Mouse (Mus musculus): ENCODE data around the gene Mtfmt. TPM values are rescaled to one million over a fixed set of nuclear protein-coding genes. Genes with fewer than 3 reads are reported as not detected.

Gene Mtfmt
- polyA plus RNA-seq, 1 experiment from 2014 or later, result 14.6 TPM

DNA sequence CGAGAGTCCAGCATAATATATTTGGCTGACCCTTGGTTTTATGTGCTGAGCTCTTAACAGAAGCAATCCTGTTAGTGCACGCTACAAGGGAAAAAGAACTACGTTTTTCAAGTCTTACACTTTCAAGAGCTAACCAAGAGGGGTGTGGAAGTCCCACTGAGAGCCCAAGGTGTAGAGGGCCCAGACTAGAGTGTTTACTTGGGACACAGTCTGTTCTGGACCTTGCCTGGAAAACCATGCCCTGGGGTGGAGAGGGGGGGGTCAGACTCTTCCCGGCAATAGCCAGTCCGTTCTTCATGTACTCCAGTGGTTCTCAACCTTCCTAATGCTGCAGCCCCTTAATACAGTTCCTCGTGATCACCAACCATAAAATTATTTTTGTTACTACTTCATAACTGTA, 35.6 kb upstream of the Mtfmt start:
- H3K4me1 ChIP-seq (ENCODE audit: control insufficient read depth, insufficient read depth, low read length), result 0 out of 2 replicates have a peak, but pooled peaks cover 4% of the 10 kb centered on the region
- no peak for DNase-seq (ENCODE audit: low spot score)
- H3K9ac ChIP-seq (ENCODE audit: low read depth, low read length), result no peak overlapping the region
- no peak overlapping the region for H3K4me2 ChIP-seq (ENCODE audit: low read depth, low read length)
- no peak overlapping the region for H3K27ac ChIP-seq (replicated peaks; ENCODE audit: low read depth, low read length)
- no peak overlapping the region for H3K4me3 ChIP-seq (ENCODE audit: low read depth, low read length)
- H3K9me3 ChIP-seq (ENCODE audit: control insufficient read depth, low read length), result no peaks in the 10 kb centered on the region
- no peaks in the 10 kb centered on the region for H3K36me3 ChIP-seq (ENCODE audit: control insufficient read depth, insufficient read depth, low read length)
- no peak for ATAC-seq (ENCODE audit: low read depth)
- H3K27me3 ChIP-seq (replicated peaks; ENCODE audit: control insufficient read depth, insufficient read depth, low read length), result no peaks in the 10 kb centered on the region
- WGBS, result 90% methylated on average over 6 of the region's 6 CpGs

DNA sequence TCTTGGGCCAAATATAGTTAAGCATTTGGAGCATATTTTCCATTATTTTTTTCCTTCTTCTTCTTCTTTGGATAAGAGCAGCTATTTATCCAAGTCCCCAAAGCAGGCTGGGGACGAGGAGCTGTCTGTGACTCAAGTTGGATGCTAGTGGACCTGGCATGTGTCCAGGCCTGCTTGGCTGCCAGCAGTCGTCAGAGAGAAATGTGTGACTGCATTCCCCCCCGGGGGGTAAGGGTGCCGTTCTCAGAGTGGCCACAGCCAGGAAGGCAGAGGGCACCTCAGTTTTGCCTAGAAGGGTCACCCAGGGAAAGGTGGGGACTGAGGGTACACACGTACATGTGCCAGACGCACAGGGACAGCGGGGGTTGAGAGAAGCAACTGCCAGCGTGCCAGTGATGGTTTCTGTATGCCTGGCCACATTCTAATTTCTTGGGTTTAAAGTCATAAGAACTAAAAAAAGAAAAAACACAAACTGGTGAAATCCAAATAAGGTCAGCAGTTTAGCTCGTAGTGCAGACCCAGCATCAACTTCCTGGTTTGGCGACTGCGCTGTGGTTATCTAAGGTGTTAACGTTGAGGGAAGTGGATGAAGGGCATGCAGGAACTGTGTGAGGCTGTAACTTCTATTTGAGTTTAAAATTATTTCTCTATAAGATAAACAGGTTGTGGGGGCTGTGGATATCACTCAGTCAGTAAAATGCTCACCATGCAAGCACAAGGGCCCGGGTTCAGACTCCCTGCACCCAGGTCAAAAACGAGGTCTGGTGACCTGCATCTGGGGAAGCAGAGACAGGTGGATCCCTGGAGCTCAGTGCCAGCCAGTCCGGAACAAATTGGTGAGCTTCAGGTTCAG, 31.0 kb upstream of the Mtfmt start:
- H3K9ac ChIP-seq (ENCODE audit: low read depth, low read length), result no peak overlapping the region
- H3K4me1 ChIP-seq (ENCODE audit: control insufficient read depth, insufficient read depth, low read length), result no peaks in the 10 kb centered on the region
- H3K9me3 ChIP-seq (ENCODE audit: control insufficient read depth, low read length), result no peaks in the 10 kb centered on the region
- no peak overlapping the region for H3K4me3 ChIP-seq (ENCODE audit: low read depth, low read length)
- ATAC-seq (ENCODE audit: low read depth), result no peak
- WGBS, result 67% methylated on average over 15 of the region's 15 CpGs
- no peaks in the 10 kb centered on the region for H3K36me3 ChIP-seq (ENCODE audit: control insufficient read depth, insufficient read depth, low read length)
- H3K27me3 ChIP-seq (replicated peaks; ENCODE audit: control insufficient read depth, insufficient read depth, low read length), result no peaks in the 10 kb centered on the region
- H3K4me2 ChIP-seq (ENCODE audit: low read depth, low read length), result no peak overlapping the region
- no peak overlapping the region for H3K27ac ChIP-seq (replicated peaks; ENCODE audit: low read depth, low read length)
- peak; percentile 44 for DNase-seq (ENCODE audit: low spot score)

DNA sequence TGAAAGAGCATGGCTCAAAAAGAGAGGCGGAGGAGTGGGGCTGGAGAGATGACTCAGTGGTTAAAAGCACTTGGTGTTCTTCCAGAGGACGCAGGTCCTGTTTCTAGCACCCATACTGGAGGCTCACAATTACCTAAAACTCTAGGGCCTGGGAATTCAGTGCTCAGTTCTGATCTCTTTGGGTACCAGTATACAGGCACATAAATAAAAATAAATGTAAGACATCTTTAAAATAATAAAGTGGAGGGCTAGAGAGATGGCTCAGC, 30.5 kb upstream of the Mtfmt start:
- H3K27ac ChIP-seq (replicated peaks; ENCODE audit: low read depth, low read length), result no peak overlapping the region
- no peaks in the 10 kb centered on the region for H3K9me3 ChIP-seq (ENCODE audit: control insufficient read depth, low read length)
- H3K4me2 ChIP-seq (ENCODE audit: low read depth, low read length), result no peak overlapping the region
- no peak for ATAC-seq (ENCODE audit: low read depth)
- H3K4me3 ChIP-seq (ENCODE audit: low read depth, low read length), result no peak overlapping the region
- no peaks in the 10 kb centered on the region for H3K36me3 ChIP-seq (ENCODE audit: control insufficient read depth, insufficient read depth, low read length)
- no peaks in the 10 kb centered on the region for H3K27me3 ChIP-seq (replicated peaks; ENCODE audit: control insufficient read depth, insufficient read depth, low read length)
- no peaks in the 10 kb centered on the region for H3K4me1 ChIP-seq (ENCODE audit: control insufficient read depth, insufficient read depth, low read length)
- 80% methylated on average over 2 of the region's 2 CpGs for WGBS
- no peak overlapping the region for H3K9ac ChIP-seq (ENCODE audit: low read depth, low read length)
- no peak for DNase-seq (ENCODE audit: low spot score)

DNA sequence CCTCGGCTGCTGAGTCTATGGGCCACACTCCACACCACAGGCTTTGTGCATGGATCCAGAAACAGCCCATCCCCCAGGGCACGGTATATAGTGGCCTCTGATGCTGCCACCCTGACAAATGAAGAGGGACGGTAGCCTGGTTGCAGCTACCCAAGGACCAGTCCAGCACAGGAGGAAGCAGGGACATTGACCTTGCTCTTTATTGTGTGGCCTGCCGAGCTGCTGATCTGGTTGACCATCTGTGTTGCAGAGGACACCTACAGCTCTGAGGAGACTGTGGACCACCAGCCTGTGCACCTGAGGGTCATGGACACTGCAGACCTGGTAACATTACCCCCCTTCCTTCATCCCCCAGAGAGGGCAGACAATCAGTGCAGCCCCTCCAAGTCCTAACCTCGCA, 28.3 kb upstream of the Mtfmt start:
- WGBS, result 72% methylated on average over 5 of the region's 5 CpGs
- ATAC-seq (ENCODE audit: low read depth) (no peak), DNase-seq (ENCODE audit: low spot score) (no peak)
- H3K36me3 ChIP-seq (ENCODE audit: control insufficient read depth, insufficient read depth, low read length), result no peaks in the 10 kb centered on the region
- H3K4me1 ChIP-seq (ENCODE audit: control insufficient read depth, insufficient read depth, low read length), result no peaks in the 10 kb centered on the region
- H3K27me3 ChIP-seq (replicated peaks; ENCODE audit: control insufficient read depth, insufficient read depth, low read length), result no peaks in the 10 kb centered on the region
- H3K9me3 ChIP-seq (ENCODE audit: control insufficient read depth, low read length), result no peaks in the 10 kb centered on the region
- no peak overlapping the region for H3K4me2 ChIP-seq (ENCODE audit: low read depth, low read length)
- H3K4me3 ChIP-seq (ENCODE audit: low read depth, low read length), result no peak overlapping the region
- no peak overlapping the region for H3K9ac ChIP-seq (ENCODE audit: low read depth, low read length)
- no peak overlapping the region for H3K27ac ChIP-seq (replicated peaks; ENCODE audit: low read depth, low read length)

DNA sequence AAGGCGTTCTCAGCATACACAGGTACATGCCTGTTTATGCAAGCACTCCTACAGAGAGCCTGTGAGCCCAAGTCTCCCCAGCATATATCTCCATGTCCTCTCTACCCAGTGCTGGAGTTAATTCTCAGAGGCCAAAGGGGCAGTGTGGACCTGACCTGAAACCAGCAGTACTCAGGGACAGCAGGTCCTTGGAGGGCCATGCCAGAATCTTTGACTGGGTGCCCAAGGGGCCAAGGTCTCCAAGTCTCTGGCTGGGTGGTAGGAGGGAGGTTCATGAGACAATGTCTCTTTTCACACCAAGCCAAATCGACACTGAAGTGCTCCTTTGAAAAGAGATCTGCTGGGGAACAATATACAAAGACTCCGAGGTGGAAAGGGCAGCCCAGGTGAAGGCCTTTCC, 27.7 kb upstream of the Mtfmt start:
- Histone ChIP-seq H3K4me1 (ENCODE audit: control insufficient read depth, insufficient read depth, low read length) (no peaks in the 10 kb centered on the region), H3K4me2 (ENCODE audit: low read depth, low read length) (no peak overlapping the region), H3K27me3 (replicated peaks; ENCODE audit: control insufficient read depth, insufficient read depth, low read length) (no peaks in the 10 kb centered on the region), H3K36me3 (ENCODE audit: control insufficient read depth, insufficient read depth, low read length) (no peaks in the 10 kb centered on the region), H3K27ac (replicated peaks; ENCODE audit: low read depth, low read length) (no peak overlapping the region), H3K9ac (ENCODE audit: low read depth, low read length) (no peak overlapping the region), H3K4me3 (ENCODE audit: low read depth, low read length) (no peak overlapping the region), H3K9me3 (ENCODE audit: control insufficient read depth, low read length) (no peaks in the 10 kb centered on the region)
- WGBS, result 54% methylated on average over 3 of the region's 3 CpGs
- DNase-seq (ENCODE audit: low spot score), result no peak
- ATAC-seq (ENCODE audit: low read depth), result no peak

DNA sequence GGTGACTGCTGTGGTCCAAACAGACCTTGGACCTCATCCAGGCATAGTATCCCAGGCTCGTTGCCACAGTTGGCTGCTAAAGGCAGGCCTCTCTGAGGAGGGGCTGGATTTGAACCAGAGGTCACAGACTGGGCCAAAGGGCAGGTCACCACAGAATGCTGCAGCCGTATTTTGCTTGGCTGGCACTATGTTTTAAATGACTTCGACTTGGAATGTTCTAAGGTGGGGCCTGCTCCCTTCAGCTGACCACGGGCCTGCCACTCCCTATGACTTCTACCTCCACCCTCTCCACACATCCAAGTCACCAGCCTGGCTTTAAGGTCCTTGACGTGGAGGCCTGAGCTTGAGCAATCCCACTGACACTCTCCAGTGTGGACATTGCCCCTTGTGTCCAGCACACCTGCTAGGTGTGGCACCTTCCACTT, 26.7 kb upstream of the Mtfmt start:
- Histone ChIP-seq H3K9ac (ENCODE audit: low read depth, low read length) (no peak overlapping the region), H3K4me3 (ENCODE audit: low read depth, low read length) (no peak overlapping the region), H3K27ac (replicated peaks; ENCODE audit: low read depth, low read length) (no peak overlapping the region), H3K36me3 (ENCODE audit: control insufficient read depth, insufficient read depth, low read length) (no peaks in the 10 kb centered on the region), H3K9me3 (ENCODE audit: control insufficient read depth, low read length) (no peaks in the 10 kb centered on the region), H3K4me2 (ENCODE audit: low read depth, low read length) (no peak overlapping the region), H3K4me1 (ENCODE audit: control insufficient read depth, insufficient read depth, low read length) (no peaks in the 10 kb centered on the region), H3K27me3 (replicated peaks; ENCODE audit: control insufficient read depth, insufficient read depth, low read length) (no peaks in the 10 kb centered on the region)
- no peak for DNase-seq (ENCODE audit: low spot score)
- no peak for ATAC-seq (ENCODE audit: low read depth)
- WGBS, result 64% methylated on average over 4 of the region's 5 CpGs

DNA sequence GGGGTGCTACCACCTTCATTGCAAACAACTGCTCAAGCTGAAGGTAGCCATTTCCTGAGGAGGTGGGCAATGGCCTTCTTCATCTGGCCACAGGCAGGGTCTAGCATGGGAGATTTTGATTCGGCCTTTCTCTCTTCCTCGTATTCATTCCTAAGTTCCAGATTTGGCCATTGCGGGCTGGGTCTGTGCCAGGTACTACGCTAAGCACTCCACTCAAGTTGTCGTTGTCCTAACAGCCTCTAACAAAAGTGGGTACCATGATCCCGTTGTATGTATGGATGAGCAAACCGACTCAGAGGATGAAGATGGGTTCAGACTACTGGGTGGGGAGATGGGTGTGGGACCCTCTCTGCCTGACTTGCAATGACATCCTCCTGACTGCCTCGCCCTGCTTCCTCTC, 25.2 kb upstream of the Mtfmt start:
- DNase-seq (ENCODE audit: low spot score) (no peak), ATAC-seq (ENCODE audit: low read depth) (no peak)
- Histone ChIP-seq H3K4me1 (ENCODE audit: control insufficient read depth, insufficient read depth, low read length) (no peaks in the 10 kb centered on the region), H3K4me2 (ENCODE audit: low read depth, low read length) (no peak overlapping the region), H3K9me3 (ENCODE audit: control insufficient read depth, low read length) (no peaks in the 10 kb centered on the region), H3K27me3 (replicated peaks; ENCODE audit: control insufficient read depth, insufficient read depth, low read length) (no peaks in the 10 kb centered on the region), H3K27ac (replicated peaks; ENCODE audit: low read depth, low read length) (no peak overlapping the region), H3K4me3 (ENCODE audit: low read depth, low read length) (no peak overlapping the region), H3K36me3 (ENCODE audit: control insufficient read depth, insufficient read depth, low read length) (no peaks in the 10 kb centered on the region), H3K9ac (ENCODE audit: low read depth, low read length) (no peak overlapping the region)
- 93% methylated on average over 8 of the region's 8 CpGs for WGBS

DNA sequence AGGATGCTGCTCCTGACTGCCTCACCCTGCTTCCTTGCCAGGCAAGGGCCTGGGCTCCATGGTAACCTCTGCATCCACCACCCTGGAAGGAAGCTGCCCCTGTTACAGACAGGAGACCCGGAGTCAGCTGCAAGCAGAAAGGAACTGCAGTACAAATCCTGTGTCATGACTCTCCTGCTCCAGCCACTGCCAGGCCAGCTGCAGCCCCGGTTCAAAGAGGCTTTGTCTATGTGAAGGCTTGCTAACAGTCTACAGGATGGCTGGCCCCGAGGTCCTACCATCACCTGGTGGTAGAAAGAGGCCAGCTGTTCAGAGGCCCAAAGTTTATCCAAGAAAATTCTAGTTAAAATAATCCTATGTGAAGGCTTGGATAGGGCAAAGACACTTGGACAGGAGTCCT, 24.3 kb upstream of the Mtfmt start:
- H3K4me3 ChIP-seq (ENCODE audit: low read depth, low read length), result no peak overlapping the region
- H3K36me3 ChIP-seq (ENCODE audit: control insufficient read depth, insufficient read depth, low read length), result no peaks in the 10 kb centered on the region
- no peak overlapping the region for H3K4me2 ChIP-seq (ENCODE audit: low read depth, low read length)
- H3K9me3 ChIP-seq (ENCODE audit: control insufficient read depth, low read length), result no peaks in the 10 kb centered on the region
- no peak for ATAC-seq (ENCODE audit: low read depth)
- no peaks in the 10 kb centered on the region for H3K27me3 ChIP-seq (replicated peaks; ENCODE audit: control insufficient read depth, insufficient read depth, low read length)
- no peak overlapping the region for H3K9ac ChIP-seq (ENCODE audit: low read depth, low read length)
- H3K27ac ChIP-seq (replicated peaks; ENCODE audit: low read depth, low read length), result no peak overlapping the region
- H3K4me1 ChIP-seq (ENCODE audit: control insufficient read depth, insufficient read depth, low read length), result no peaks in the 10 kb centered on the region
- WGBS, result 62% methylated on average over 3 of the region's 3 CpGs
- no peak for DNase-seq (ENCODE audit: low spot score)

DNA sequence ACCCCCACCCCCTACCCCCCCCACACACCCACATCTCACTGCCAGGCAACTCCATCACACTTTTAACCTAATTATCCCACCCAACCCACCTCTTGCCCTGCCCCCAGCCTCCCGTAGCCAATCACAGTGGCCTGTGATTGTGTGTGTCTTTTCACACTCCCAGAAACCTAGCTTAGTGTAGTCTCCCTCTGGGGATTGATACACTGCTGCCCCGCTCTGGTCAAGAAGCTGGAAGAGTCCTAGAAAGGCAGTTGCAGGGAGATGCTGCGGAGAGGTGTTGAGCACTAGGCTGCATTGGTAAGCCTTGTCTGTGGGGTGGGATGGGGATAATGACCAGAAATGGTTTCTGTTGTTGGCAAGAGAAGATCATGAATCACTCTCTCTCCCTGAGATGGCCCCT, 17.8 kb upstream of the Mtfmt start:
- H3K4me3 ChIP-seq (ENCODE audit: low read depth, low read length), result no peak overlapping the region
- H3K36me3 ChIP-seq (ENCODE audit: control insufficient read depth, insufficient read depth, low read length), result no peaks in the 10 kb centered on the region
- no peak overlapping the region for H3K4me2 ChIP-seq (ENCODE audit: low read depth, low read length)
- no peak for ATAC-seq (ENCODE audit: low read depth)
- 44% methylated on average over 3 of the region's 3 CpGs for WGBS
- no peaks in the 10 kb centered on the region for H3K9me3 ChIP-seq (ENCODE audit: control insufficient read depth, low read length)
- no peak overlapping the region for H3K27ac ChIP-seq (replicated peaks; ENCODE audit: low read depth, low read length)
- H3K27me3 ChIP-seq (replicated peaks; ENCODE audit: control insufficient read depth, insufficient read depth, low read length), result no peaks in the 10 kb centered on the region
- no peak for DNase-seq (ENCODE audit: low spot score)
- no peaks in the 10 kb centered on the region for H3K4me1 ChIP-seq (ENCODE audit: control insufficient read depth, insufficient read depth, low read length)
- H3K9ac ChIP-seq (ENCODE audit: low read depth, low read length), result no peak overlapping the region
